Mouse (Mus musculus) spleen, embryonic (tissue): ENCODE data around the gene Rap2c.

ENCODE experiments used
- CTCF ChIA-PET: fragments of 350-600 bp; sonication (Branson Sonifier 250); formaldehyde crosslinking; loops from one replicate; lab custom pipeline; 2022; lab: Charles Lee

Gene Rap2c

DNA sequence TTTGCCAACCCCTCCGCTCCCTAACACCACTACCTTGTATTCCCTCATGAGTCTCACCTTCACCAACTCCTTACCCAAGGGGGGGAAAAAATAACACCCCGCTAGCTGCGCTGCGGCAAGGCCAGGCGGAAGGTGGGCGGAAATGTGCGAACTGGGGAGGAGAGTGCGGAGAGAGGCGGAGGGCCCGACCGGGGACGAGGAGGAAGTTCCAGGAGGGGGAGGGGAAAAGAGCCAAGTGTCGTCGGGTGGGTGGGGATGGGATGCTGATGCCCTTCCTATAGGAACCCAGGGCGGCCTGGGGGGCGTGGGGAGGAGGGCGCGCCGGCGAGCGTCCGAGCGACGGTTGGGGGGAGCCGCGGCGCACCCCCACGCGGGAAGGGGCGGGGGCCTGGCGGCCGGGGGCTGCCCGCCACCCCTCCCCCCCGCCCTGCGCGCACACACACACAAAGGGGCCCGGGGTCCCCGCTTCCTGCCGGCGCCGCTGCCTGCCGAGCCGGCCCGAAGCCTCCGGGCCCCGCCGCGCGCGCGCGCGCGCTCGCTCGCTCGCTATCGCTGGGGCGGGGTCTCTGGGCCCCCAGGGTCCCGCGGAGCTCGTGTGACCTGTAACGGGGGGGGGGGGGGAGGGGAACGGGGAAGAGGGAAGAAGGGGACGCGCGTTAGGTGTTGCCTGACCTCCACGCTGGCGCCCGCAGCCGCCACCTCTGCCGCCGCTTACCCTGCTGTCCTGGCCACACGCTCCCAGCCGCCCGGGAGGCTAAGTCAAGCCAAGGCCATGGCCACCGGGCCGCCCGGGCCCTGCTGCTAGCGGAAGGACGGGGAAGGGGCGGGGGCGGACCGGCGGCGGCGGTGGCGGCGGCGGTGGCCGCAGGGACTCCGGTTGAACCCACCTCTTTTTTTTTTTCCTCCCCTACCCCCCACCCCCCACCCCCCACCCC lies at the start of gene Rap2c:
Gene Rap2c, minus strand, starts transcription at position 168 of the 935 bp plus-strand sequence.
- CTCF ChIA-PET: no interaction called here

GRCm38 (mm10) chrX:51066539-51067286 lies 48.9 kb upstream of the Rap2c start:
- CTCF ChIA-PET: no interaction called here

GRCm38 (mm10) chrX:51065773-51066172 lies 48.0 kb upstream of the Rap2c start:
- CTCF ChIA-PET: interaction anchor here (0.6 kb wide), 2 partner anchors 385 to 613 kb away, joined by 3 to 18 read pairs; no protein-coding TSS in a partner anchor

- CTCF ChIA-PET: interaction anchor here (0.6 kb wide), 2 partner anchors 385 to 614 kb away, joined by 3 to 18 read pairs; no protein-coding TSS in a partner anchor
Observed at GRCm38 (mm10) chrX:51065158-51065664, 47.4 kb upstream of the Rap2c start.

DNA sequence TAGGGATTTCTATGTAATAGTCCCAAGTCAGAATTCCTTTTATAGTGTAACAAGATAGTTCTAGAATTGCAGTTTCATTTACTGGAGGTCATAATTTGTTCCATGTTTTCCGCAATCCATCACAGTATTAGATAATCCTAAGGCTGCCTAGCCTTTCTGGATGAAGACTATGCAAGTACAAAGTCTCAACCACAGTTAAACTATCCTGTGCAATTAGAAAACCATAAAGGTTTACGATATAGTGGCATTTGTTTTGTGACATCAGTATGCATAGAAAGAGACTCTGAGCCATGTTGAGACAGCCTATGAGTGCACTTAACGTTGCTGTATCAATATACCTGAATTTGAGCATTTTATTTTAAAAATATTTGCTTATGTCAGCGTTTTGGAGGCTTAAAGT lies 42.4 kb upstream of the Rap2c start:
- CTCF ChIA-PET: no interaction called here

- CTCF ChIA-PET: no interaction called here
Observed at GRCm38 (mm10) chrX:51058741-51059140, 40.9 kb upstream of the Rap2c start.

GRCm38 (mm10) chrX:51058317-51058716 lies 40.5 kb upstream of the Rap2c start:
- CTCF ChIA-PET: no interaction called here

DNA sequence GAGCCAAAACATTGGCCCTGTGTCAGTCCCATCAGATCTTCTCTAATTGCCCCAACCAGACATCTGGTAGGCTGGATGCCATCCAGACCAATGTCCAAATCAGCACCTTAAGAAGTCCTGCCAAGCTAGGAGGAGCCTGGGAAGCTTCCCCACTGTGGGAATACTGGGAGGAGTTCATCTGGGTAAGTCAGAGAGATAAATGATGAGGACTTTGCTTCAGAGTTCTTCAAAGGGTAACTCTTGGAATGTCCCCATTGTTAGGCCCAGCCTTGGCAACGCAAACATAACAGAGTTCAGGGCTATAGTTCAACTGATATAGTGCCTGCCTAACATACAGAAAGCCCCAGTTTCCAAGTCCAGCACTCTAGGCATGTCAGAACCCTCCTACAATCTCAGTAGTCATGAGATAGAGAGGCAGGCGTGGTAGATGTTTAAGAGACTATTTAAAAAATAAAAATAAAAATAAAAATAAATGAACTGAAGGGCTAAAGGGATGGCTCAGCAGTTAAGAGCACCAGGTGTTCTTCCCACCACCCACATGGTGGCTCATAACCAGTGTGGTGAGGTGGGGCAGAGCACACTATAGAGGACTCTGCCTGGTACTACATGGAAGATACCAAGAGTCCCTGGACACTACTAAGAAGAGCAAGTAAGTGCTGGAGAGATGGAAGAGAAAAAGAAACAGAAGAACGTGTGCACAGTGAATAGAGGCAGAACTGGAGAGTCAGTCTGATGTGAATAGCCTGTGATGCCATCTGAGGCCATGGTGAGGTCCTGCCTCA lies 34.1 kb upstream of the Rap2c start:
- CTCF ChIA-PET: no interaction called here

DNA sequence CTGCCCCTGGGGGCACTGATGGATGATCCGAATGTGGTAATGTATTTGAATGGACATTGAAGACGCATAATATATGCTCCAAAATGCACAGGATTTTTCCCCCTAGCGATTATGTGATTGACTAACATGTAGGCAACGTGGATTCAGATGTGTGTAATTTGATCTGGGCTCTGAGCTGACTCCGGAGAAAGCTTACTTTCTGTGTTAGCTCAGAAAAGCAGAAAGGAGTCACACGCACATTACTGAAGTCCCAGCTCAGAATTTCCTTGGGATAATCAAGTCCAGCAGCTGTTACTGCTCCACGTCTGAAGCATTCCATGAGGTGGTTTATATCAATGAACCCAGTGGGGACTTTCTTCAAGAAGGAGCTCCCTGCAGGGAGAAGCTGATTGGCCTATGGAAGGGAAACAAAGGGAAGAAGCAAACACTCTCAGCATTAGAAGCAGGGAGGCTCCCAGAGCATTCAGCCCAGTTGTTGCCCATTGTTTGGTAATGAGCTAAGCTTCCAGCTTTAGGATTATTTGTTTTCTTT lies 17.9 kb upstream of the Rap2c start:
- CTCF ChIA-PET: no interaction called here

DNA sequence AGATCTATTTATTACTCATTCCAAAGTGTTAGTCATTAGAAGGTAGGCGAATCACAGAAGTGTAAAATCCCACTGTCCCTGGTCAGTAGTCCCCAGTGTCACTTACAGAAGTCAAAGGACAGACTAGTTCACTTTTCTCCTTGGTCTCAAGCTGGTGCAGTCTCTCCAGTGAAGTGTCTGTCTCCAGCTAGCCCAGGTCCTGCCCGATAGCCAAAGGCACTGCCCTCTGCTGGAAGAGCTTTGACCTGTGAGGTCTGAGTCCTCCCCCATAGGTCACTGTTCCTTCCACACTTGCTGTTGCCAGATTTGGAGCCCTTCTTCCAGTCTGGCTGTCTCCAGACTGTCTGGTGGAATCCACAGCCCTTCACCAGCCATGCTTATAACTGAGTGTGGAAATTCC lies 2.1 kb upstream of the Rap2c start:
- CTCF ChIA-PET: no interaction called here

DNA sequence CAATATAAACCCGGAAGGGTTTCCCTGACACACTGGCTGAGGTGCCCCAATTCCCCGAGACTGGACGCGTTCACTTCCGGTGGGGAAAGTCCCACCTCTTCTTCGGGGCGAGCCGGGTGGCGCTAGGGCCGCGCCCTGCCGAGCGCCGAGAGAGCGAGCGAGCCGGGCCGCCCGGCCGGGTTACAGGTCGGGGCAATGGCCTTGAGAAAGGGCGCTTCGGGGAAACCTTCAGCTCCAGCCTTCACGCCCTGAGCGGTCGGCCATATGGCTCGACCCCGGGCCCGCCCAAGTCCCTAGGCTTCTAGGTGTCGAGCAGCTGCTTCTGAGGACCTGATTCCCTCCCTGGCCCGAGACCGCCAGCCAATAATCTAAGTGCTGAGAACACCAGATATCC lies 965 bp upstream of the Rap2c start:
- CTCF ChIA-PET: no interaction called here

GRCm38 (mm10) chrX:51016926-51017325 lies 892 bp downstream of the Rap2c start:
- CTCF ChIA-PET: no interaction called here

DNA sequence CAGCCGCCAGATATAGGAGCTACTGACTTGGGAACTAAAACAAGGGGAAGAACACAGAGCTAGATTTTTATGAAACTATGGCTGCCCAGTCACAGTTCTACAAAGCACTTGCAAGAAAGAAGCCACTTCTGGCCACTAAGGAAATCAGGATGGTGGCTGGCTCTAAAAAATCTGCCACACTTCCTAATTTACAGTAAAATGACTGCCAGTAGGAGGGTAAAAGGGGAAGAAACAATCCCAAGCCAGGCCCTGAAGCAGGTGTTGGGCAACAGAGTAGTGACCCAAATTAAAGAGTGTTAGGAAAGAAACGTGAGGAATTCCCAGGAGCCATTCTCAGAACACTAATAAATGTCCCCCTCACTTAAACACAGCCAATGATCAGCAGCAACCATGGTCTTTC lies 5.5 kb downstream of the Rap2c start:
- CTCF ChIA-PET: no interaction called here

GRCm38 (mm10) chrX:51010323-51010722 lies 7.5 kb downstream of the Rap2c start:
- CTCF ChIA-PET: no interaction called here

DNA sequence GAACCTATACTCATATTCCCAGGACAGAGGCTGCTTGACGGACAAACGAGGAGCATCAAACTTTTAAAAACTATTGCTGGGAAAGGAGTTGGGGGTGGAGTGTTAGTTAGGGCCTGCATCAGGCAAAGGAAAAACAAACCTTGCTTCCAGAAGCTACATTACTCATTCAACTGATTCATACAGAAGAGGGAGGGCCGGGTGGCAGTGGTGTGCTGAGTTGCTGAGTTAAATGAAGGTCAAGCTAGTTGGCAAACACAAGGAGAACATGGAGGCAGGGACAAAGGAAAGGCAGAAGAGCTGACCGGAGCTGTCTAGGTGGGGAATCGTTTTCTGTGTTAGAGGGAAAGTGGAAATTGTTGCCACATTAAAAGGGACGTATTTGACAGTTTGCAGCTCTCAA lies 17.0 kb downstream of the Rap2c start:
- CTCF ChIA-PET: no interaction called here

GRCm38 (mm10) chrX:50995310-50995709 lies 22.5 kb downstream of the Rap2c start:
- CTCF ChIA-PET: no interaction called here

DNA sequence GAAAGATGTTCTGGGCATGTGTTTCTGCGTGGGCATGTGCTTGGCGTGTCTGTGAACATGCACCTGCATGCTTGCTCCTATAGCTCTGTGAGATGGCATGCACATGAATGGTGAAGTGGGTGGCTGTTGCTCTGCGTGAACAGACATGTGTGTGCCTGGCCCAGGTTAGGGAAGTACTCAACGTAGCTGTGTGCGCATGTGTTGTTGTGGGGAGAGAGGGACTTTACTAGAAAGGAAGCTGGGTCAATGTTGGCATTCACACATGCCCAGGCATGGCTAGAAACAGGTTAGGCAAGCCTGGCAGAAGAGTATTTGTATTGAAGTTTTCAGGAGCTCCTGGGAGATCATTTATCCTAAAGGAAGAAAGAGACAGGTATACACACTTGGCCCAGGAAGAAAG lies 26.5 kb downstream of the Rap2c start:
- CTCF ChIA-PET: no interaction called here

GRCm38 (mm10) chrX:50989940-50990339 lies 27.9 kb downstream of the Rap2c start:
- CTCF ChIA-PET: no interaction called here

DNA sequence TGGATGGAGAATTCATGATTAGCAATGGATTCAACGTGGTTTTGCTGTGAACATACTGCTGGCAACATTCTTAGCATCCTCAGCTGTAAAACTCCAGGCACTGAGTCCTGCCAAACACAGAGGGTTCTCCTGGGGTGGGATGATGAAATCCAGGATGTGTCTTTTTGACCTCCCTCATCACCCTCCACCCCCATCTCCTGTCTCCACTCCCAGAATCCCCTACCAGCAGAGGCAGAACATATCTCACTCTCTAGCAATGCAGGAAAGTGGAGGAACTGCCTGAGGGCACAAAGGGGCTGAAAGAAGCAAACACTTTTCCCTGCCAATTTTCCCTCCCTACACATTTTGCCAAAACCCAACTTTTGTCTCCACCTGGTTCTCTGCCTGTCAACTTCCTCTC lies 29.2 kb downstream of the Rap2c start:
- CTCF ChIA-PET: no interaction called here

- CTCF ChIA-PET: no interaction called here
Observed at GRCm38 (mm10) chrX:50978428-50978827, 39.4 kb downstream of the Rap2c start.

GRCm38 (mm10) chrX:50972145-50972544 lies 45.7 kb downstream of the Rap2c start:
- CTCF ChIA-PET: no interaction called here
